Mouse (Mus musculus) midbrain, embryonic 13.5 days (tissue): ENCODE measurements around the gene Cplane1. TPM values are rescaled to one million over a fixed set of nuclear protein-coding genes. Genes with fewer than 3 reads are reported as not detected.
"Not testable (repeated sequence)": the region's sequence is repeated elsewhere in the genome, so short reads cannot be mapped to it uniquely, and the experiment has no call there.

Source experiments
- ATAC-seq: fragments of 200-750 bp; cut with Nextera tagmentation; 2 replicates; pipeline ENCODE4 v1.8.0; 2017; ENCODE audit warnings: mild to moderate bottlenecking, moderate TSS enrichment, moderate library complexity
- H3K27ac ChIP-seq: fragments of 300-500 bp; sonication (generic); 2 replicates; pipeline ENCODE4 v1.5.1; 2015; ENCODE audit warnings: inconsistent platforms, mild to moderate bottlenecking, moderate library complexity
- H3K27me3 ChIP-seq: fragments of 300-500 bp; sonication (generic); 2 replicates; pipeline ENCODE4 v1.6.1; 2015; ENCODE audit warnings: mild to moderate bottlenecking, inconsistent platforms
- H3K36me3 ChIP-seq: fragments of 300-500 bp; sonication (generic); 2 replicates; pipeline ENCODE4 v1.6.1; 2015; ENCODE audit warnings: mild to moderate bottlenecking, inconsistent platforms
- H3K4me1 ChIP-seq: fragments of 300-500 bp; sonication (generic); replicated peaks from 2 replicates; pipeline ENCODE4 v1.6.1; 2015; ENCODE audit warnings: inconsistent platforms
- H3K4me2 ChIP-seq: fragments of 300-500 bp; sonication (generic); replicated peaks from 2 replicates; pipeline ENCODE4 v1.6.1; 2015; ENCODE audit warnings: moderate library complexity, mild to moderate bottlenecking, inconsistent platforms
- H3K4me3 ChIP-seq: fragments of 300-500 bp; sonication (generic); replicated peaks from 2 replicates; pipeline ENCODE4 v1.5.1; 2015; ENCODE audit warnings: mild to moderate bottlenecking, inconsistent platforms
- H3K9ac ChIP-seq: fragments of 300-500 bp; sonication (generic); replicated peaks from 2 replicates; pipeline ENCODE4 v1.6.1; 2015; ENCODE audit warnings: mild to moderate bottlenecking, inconsistent platforms
- H3K9me3 ChIP-seq: fragments of 300-500 bp; sonication (generic); 2 replicates; pipeline ENCODE4 v1.6.1; 2016; ENCODE audit warnings: mild to moderate bottlenecking, inconsistent platforms
- WGBS: fragments of 180-500 bp; shearing (Covaris S2); methylation state at CpG from one replicate; pipeline ENCODE4 v1.1.7; 2015; 5-methylcytosine and 5-hydroxymethylcytosine counted together
- polyA plus RNA-seq: library from polyadenylated mRNA; unstranded; fragments of >200 nt; fragmentation: Nextera tagmentation; extraction: Ambion mirVana; gene quantifications from 2 replicates; pipeline ENCODE4 v1.2.1, GENCODE M21; 2015

Cplane1 gene
- 18.8 and 20.5 TPM in 2 replicates for polyA plus RNA-seq

DNA sequence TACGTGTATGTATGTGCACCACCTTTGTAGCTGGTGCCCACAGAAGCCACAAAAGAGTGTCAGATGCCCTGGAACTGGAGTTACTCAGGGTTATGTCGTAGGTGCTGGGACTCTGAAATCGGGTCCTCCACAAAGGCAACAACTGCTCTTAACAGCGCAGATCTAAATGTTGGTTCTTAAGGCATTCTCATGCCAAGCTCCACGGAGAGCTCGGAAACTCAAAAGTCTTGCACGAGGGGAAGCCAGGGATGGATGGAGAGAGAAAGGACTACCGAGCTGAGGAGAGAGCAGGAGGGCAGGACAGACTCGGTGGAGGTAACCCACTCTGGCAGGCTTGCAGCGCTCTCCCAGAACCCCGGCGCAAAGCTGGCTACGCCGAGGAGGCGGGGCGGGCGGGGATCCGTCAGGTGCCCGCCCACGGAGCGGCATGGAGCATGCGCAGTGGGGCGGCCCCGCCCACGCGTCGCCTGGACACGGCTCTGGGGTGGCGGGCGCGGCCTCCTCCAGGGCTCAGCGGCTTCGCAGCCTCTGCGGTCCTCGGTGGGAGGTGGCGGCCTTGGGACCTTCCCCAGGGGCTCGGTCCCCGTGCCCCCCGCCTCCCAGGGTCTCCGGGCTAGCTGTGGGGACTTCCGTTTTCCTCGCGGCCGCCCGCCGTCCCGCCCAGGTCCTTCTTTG, at the start of gene Cplane1:
TSS of gene Cplane1 (plus strand) at position 516 of the 675 bp plus-strand sequence.
- peak within 1 kb of the TSS; percentile 69 for H3K4me3 ChIP-seq
- 1% methylated on average over 31 of the region's 47 CpGs for WGBS
- peaks cover 20% of the 10 kb centered on the region for H3K36me3 ChIP-seq
- H3K27ac ChIP-seq = peak within 1 kb of the TSS; percentile 88
- H3K4me1 ChIP-seq = peaks cover 16% of the 10 kb centered on the region
- no peaks in the 10 kb centered on the region for H3K27me3 ChIP-seq
- H3K4me2 ChIP-seq = peak within 1 kb of the TSS; percentile 63
- H3K9ac ChIP-seq = peak within 1 kb of the TSS; percentile 83
- no peaks in the 10 kb centered on the region for H3K9me3 ChIP-seq
- peak; percentile 99 for ATAC-seq

DNA sequence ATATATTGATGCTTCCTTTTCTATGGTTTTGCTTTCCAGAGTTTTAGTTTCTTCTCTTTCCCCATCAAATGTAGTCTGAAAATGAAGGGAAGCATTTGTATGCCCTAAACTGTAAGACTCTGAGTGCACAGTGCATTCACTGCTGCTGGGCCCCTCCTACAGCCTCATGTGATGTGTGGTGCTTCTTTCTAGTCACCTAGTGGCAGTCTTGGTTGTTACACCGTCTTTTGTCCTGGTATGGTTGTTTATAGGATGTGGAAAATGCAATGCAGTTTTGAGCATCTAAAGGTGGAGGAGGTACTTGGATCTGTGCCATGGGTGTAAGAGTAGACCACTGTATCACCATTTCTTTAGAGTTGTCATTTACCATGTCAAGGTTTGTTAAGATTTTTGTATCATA, 39.6 kb upstream of the Cplane1 start:
- no peaks in the 10 kb centered on the region for H3K9me3 ChIP-seq
- no peaks in the 10 kb centered on the region for H3K27me3 ChIP-seq
- no peak for ATAC-seq
- H3K4me2 ChIP-seq = no peak overlapping the region
- peaks cover 75% of the 10 kb centered on the region for H3K36me3 ChIP-seq
- H3K4me1 ChIP-seq = no peaks in the 10 kb centered on the region
- WGBS = 79% methylated on average over 1 of the region's 1 CpGs
- no peak overlapping the region for H3K4me3 ChIP-seq
- no peak overlapping the region for H3K9ac ChIP-seq
- H3K27ac ChIP-seq = no peak overlapping the region

DNA sequence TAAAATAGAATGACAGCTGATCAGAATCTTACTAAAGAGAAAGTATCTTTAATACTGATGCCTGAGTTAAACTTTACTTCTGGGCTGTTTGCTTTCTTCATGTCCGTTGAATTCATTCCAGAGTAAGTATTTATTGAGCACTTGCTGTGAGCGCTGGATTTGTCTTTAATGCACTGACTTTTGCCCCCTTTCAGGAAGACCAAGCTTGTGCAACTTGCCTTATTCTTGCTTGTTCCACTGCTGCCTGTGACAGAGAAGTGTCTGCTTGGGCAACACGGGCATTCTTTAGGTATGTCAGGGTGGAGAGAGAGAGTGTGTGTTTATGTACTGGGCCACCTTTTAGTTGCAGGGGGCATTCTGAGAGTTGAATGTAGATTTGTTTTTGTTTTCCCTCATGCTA, 37.6 kb upstream of the Cplane1 start:
- WGBS = 97% methylated on average over 3 of the region's 3 CpGs

DNA sequence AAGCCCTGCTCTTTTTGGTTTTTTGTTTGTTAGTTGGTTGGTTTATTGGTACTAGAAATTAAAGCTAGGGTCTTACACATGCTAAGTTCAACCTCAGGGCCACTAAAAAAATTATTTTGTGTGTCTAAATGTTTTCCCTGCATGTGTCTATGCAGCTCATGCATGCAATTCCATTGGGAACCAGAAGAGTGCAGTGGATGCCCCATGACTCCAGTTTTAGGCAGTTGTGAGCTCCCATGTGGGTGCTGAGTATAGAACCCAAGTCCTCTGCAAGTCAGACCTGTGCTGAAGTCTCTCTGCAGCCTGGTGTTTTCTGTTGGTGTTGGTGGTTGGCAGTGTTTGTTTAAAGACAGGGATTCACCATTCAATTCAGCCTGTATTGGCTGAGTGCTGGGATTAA, 37.1 kb upstream of the Cplane1 start:
- no peak overlapping the region for H3K27ac ChIP-seq
- H3K4me1 ChIP-seq = no peaks in the 10 kb centered on the region
- peaks cover 85% of the 10 kb centered on the region for H3K36me3 ChIP-seq
- no peaks in the 10 kb centered on the region for H3K9me3 ChIP-seq
- ATAC-seq = no peak
- no peak overlapping the region for H3K4me2 ChIP-seq
- no peak overlapping the region for H3K4me3 ChIP-seq
- H3K27me3 ChIP-seq = no peaks in the 10 kb centered on the region
- no peak overlapping the region for H3K9ac ChIP-seq

More for the DNA sequence above, 37.6 kb upstream of the Cplane1 start:
- no peaks in the 10 kb centered on the region for H3K9me3 ChIP-seq
- ATAC-seq = no peak
- H3K36me3 ChIP-seq = peaks cover 86% of the 10 kb centered on the region
- no peak overlapping the region for H3K4me2 ChIP-seq
- H3K9ac ChIP-seq = no peak overlapping the region
- H3K27ac ChIP-seq = no peak overlapping the region
- H3K27me3 ChIP-seq = no peaks in the 10 kb centered on the region
- H3K4me1 ChIP-seq = no peaks in the 10 kb centered on the region
- no peak overlapping the region for H3K4me3 ChIP-seq

DNA sequence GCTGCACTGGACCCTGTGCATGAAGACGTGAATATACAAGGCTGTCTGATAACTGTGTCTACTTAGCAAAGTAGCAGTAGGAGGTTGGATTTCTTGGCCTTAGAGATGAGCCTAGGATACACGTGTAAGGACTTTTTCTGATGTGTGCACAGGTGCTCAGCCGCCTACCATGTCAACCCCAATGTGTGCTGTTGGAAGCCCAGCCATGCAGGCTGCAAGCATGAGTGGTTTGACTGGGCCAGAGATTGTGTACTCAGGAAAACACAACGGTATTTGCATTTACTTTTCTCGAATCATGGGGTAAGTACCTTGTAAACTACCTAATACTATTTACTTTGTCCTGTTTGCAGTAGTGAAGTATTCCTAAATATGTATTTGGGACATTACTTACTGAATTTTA, 33.3 kb upstream of the Cplane1 start:
- Histone ChIP-seq H3K27ac (no peak overlapping the region), H3K27me3 (no peaks in the 10 kb centered on the region), H3K9ac (no peak overlapping the region), H3K4me1 (no peaks in the 10 kb centered on the region), H3K4me2 (no peak overlapping the region), H3K36me3 (peaks cover 84% of the 10 kb centered on the region), H3K9me3 (no peaks in the 10 kb centered on the region), H3K4me3 (no peak overlapping the region)
- no peak for ATAC-seq
- 90% methylated on average over 5 of the region's 5 CpGs for WGBS

DNA sequence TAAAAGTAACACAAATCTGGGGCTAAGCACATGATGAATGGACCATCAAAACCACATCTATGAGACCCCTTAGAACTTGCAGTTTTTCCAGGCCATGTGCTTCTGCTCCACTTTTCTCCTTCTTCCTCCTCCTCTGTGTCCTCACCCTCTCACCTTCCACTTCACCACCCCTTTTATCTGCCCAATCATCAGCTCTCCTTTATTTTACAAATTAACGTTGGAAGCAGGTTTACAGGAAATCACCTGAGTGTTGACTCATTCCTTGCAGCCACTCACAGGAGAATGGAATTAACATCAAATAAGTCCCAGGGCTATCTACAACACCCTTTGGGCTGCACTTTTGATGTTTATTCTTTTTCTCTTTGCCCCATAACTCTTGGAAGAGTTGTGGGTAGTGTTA, 7.1 kb upstream of the Cplane1 start:
- H3K36me3 ChIP-seq = peaks cover 43% of the 10 kb centered on the region
- no peaks in the 10 kb centered on the region for H3K9me3 ChIP-seq
- no peaks in the 10 kb centered on the region for H3K27me3 ChIP-seq
- no peak overlapping the region for H3K27ac ChIP-seq
- no peaks in the 10 kb centered on the region for H3K4me1 ChIP-seq
- no peak overlapping the region for H3K4me3 ChIP-seq
- H3K9ac ChIP-seq = no peak overlapping the region
- H3K4me2 ChIP-seq = no peak overlapping the region
- ATAC-seq = no peak
- WGBS = 91% methylated on average over 1 of the region's 1 CpGs

DNA sequence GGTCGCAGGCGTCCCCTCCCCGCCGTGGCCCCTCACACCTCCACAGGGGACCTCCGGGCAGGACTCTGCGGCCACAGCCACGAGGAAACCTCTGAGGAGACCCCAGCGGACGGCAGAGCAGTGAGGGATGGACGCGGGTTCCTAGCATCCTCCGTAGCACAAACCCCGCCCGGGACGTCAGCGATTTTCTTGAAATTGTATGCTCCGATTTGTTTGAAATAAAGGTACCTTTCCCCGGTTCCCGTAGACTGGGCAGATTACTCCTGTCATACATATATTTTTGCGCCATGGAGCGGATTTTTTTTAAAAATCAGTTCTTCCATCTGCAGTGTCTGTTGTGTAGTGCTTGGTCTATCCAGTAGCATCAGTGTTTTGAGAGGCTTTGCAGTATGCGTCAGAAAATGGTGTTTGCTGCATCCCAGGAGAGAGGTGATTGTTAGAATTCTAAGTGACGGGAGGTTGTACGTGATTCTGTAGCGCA, 400 bp downstream of the Cplane1 start:
- 0% methylated on average over 24 of the region's 25 CpGs for WGBS
- ATAC-seq = peak; percentile 89

DNA sequence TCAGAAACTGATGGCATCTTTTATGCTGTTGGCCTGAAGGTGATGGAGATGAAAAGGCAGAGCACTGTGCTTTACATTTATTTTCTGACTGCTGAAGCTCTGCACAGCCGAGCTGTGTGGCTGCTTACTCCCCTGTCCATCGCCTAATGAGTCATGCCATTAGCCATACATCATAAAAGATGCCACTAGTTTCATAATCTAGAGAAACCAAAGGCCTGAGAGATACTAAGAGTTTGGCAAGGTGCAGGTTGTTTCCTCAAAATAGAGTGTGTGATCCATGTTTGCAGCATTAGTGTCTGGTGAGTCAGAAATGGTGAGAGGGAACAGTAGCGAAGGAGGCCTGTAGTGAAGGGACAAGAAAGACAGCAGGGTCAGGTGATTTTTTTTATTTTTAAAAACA, 20.7 kb downstream of the Cplane1 start:
- H3K4me3 ChIP-seq = no peak overlapping the region
- 96% methylated on average over 3 of the region's 3 CpGs for WGBS
- H3K4me1 ChIP-seq = no peaks in the 10 kb centered on the region
- no peaks in the 10 kb centered on the region for H3K27me3 ChIP-seq
- H3K9ac ChIP-seq = no peak overlapping the region
- H3K4me2 ChIP-seq = no peak overlapping the region
- ATAC-seq = no peak
- peaks cover 69% of the 10 kb centered on the region for H3K36me3 ChIP-seq
- H3K9me3 ChIP-seq = no peaks in the 10 kb centered on the region
- H3K27ac ChIP-seq = no peak overlapping the region

More for the DNA sequence above, 400 bp downstream of the Cplane1 start:
- peak overlapping the region; percentile 69 for H3K4me3 ChIP-seq
- peaks cover 16% of the 10 kb centered on the region for H3K4me1 ChIP-seq
- H3K27me3 ChIP-seq = no peaks in the 10 kb centered on the region
- H3K9ac ChIP-seq = peak overlapping the region; percentile 83
- H3K36me3 ChIP-seq = peaks cover 23% of the 10 kb centered on the region
- peak overlapping the region; percentile 63 for H3K4me2 ChIP-seq
- no peaks in the 10 kb centered on the region for H3K9me3 ChIP-seq
- peak overlapping the region; percentile 88 for H3K27ac ChIP-seq

DNA sequence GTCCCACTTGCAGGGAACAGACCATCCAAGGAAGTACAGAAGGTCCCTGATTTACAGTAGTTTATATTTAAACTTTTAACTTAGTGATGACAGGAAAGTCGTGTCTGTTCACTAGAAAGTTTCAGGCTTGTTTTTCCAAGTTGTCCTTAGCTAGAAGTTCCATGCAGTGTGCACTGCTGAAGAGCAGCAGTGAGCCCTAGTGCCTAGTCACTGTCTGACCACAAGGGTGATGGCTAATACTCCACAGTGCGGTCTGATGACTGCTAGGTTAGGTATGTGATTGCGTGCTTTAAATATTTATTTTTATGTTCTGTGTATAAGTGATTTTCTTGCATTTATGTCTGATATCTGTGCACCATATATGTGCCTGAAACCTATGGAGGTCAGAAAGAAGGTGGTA, 21.5 kb downstream of the Cplane1 start:
- Histone ChIP-seq H3K4me1 (no peaks in the 10 kb centered on the region), H3K4me2 (no peak overlapping the region), H3K9me3 (no peaks in the 10 kb centered on the region), H3K27ac (no peak overlapping the region), H3K4me3 (no peak overlapping the region), H3K27me3 (no peaks in the 10 kb centered on the region), H3K9ac (no peak overlapping the region), H3K36me3 (peaks cover 78% of the 10 kb centered on the region)
- WGBS = 97% methylated on average over 3 of the region's 3 CpGs
- ATAC-seq = no peak

DNA sequence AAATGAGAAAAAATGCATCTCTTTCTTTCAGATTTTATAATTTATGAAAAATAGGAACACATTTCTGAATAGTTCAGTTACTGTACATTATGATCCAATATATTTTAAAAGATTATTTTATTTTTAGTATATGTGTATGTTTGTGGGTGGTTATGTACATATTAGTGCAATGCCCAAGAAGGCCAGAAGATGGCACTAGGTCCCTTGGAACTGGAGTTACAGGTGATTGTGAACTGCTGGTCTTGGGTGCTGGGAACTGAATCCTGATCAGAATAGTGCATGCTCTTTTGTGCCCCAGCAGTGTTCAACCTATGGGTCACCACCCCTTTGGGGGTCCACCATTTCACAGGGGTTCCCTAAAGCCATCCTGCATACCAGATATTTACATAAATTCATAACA, 31.4 kb downstream of the Cplane1 start:
- Histone ChIP-seq H3K36me3 (peaks cover 78% of the 10 kb centered on the region), H3K4me2 (no peak overlapping the region), H3K27me3 (no peaks in the 10 kb centered on the region), H3K4me1 (no peaks in the 10 kb centered on the region), H3K27ac (no peak overlapping the region), H3K9ac (no peak overlapping the region), H3K4me3 (no peak overlapping the region), H3K9me3 (no peaks in the 10 kb centered on the region)
- ATAC-seq = no peak

DNA sequence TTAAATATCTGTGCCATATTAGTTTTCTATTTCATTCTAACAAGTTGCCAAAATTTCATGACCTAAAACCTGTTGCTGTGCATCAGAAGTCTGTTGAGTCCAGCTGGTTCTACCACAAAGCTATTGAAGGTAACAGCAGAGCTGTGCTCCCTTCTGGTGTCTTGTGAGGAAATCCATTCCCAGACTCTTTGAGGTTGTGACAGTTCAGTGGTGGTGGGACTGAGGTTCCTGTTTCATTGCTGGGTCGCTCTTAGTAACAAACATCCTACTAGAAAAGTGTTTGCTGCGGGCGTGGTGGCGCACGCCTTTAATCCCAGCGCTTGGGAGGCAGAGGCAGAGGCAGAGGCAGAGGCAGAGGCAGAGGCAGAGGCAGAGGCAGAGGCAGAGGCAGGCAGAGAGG, 39.5 kb downstream of the Cplane1 start:
- Histone ChIP-seq H3K36me3 (peaks cover 73% of the 10 kb centered on the region), H3K4me3 (no peak overlapping the region), H3K9ac (no peak overlapping the region), H3K4me2 (no peak overlapping the region), H3K27me3 (no peaks in the 10 kb centered on the region), H3K9me3 (no peaks in the 10 kb centered on the region), H3K4me1 (no peaks in the 10 kb centered on the region), H3K27ac (no peak overlapping the region)
- no peak for ATAC-seq
- 91% methylated on average over 6 of the region's 6 CpGs for WGBS

DNA sequence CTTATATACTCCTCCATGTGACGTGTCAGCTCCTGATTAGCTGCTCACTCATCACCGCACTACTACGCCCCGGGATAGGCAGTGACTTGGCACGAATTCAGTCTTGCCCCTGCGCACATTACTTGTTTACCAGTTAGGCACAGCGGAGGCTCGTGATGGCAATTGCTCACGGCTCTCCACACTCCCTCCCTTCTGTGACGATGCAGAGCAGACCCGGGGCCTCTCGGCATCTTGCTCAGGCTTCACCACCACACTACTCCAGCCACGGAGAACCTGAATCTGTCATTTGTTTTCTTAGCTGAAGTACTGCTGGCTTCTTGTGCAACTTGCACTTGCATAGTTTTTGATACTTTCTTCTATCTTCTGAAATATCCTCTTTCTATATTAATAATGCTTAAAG, 45.9 kb downstream of the Cplane1 start:
- Histone ChIP-seq H3K4me3 (no peak overlapping the region), H3K27ac (no peak overlapping the region), H3K9ac (no peak overlapping the region), H3K4me2 (no peak overlapping the region), H3K9me3 (no peaks in the 10 kb centered on the region), H3K36me3 (peaks cover 74% of the 10 kb centered on the region), H3K27me3 (no peaks in the 10 kb centered on the region), H3K4me1 (no peaks in the 10 kb centered on the region)
- no peak for ATAC-seq
- 96% methylated on average over 13 of the region's 13 CpGs for WGBS

DNA sequence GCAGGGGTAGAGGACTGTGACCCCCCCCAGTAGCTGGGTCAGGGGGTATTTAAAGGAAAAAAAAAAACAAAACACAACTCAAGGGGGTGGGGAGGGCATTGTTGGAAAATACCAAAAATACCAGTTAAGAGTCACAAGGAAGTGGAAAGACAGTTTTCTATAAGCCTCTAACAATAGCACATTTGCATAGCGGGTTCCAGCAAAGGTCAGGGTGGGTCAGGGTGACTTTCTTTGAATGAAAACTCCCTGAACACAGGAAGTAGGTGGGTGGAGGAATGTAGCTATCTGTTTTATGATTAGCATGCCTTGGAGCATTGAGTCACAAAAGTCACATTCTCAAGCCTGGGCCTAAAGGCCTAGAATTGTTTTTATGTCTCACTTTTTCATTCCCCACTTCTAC, 65.3 kb downstream of the Cplane1 start:
- not testable (repeated sequence) for ATAC-seq, H3K9me3 ChIP-seq, H3K4me1 ChIP-seq, H3K4me3 ChIP-seq, H3K27ac ChIP-seq, H3K4me2 ChIP-seq, H3K27me3 ChIP-seq, H3K9ac ChIP-seq
- 91% methylated on average over 1 of the region's 1 CpGs for WGBS
- H3K36me3 ChIP-seq = peaks cover 94% of the 10 kb centered on the region
